Mouse (Mus musculus) heart, postnatal 0 days (tissue): Measurements from ENCODE around the gene Dkk2.

Experiments used
- CTCF ChIP-seq: IDR thresholded peaks from 2 replicates; pipeline ENCODE4 v1.5.1; 2016; ENCODE audit warnings: antibody characterized with exemption, control low read depth, low read depth
- EP300 ChIP-seq: IDR thresholded peaks from 2 replicates; pipeline ENCODE4 v1.6.1; 2016; ENCODE audit warnings: antibody characterized with exemption, low read depth

DNA sequence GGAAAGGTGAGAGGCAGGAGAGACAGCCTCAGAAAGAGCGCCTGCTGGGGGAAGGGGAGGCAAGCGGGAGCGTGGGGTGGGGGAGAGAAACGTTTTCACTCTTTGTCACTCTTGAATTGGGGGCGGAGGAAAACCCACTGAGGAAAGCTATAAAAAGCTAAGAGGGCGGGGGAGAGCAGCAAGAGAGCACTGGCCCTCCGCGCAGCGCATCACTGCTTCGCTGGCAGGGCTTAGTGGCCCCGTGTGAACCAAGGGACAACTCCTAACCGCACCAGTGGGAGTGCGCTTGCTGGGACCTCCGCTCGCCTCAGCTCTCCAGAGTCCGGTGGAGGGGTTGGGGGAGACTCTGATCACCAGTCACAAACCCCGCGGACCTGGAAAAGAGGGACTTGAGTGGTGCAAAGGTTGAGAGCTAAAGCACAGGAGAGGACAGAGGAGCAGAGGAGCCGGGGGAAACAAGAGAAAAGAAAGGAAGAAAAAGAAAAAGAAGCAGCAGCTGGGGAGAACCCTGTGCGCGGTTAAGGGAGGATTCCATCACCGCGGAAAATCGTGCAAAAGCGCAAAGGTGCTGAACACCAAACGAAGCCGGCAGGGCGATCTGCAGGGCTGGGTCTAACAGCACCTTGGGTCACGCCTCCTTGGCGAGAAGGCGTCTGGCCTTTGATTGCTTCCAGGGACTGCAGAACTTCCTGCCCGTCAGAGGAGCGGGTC is at the start of gene Dkk2:
- no peak for TF ChIP-seq EP300
- no peak for TF ChIP-seq CTCF
